Comparison of ENCODE assay signal across 8 mouse cellular contexts in the genomic region with DNA sequence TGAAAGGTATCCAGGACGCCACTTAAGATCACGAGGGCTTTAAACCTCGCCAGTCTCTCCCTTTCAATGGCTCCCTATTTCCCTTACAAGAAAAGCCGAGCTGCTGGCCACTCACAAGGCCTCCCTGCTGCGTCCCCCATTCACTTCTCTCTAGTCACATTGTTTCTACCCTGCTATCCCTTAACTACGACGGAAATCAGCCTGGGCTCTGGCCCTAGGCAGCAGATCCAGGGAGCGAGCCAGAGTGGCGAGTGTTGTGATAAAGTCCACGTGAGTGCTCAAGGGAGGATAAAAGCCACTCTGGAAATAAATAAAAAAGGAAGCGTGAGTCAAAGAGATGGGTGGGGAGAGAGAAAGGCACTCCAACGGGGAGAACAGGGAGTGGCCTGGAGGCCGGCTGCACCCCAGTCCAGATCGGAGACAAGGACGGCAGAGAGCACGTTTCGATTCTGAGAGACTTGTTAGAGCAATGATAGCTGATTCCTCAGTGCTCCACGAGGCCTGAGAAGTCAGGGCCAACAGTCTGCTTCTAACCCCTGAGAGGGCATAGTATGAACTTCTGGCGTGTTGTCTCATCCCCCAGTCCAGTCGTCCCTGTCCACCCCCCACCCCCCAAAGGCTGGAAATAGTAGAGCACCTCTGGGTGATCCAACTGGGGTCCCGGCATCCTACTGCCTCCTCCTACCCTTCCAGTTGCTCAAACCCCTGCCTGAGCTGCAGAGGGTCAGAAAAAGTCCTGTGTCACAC.
DNase-seq lines count a peak whose midpoint lies in the region; ATAC-seq and TF ChIP-seq lines count a peak whose summit lies in the region.

No protein-coding gene starts in this region.

- peak overlapping the region; percentile 64 for H3K4me3 ChIP-seq in ES-Bruce4 (ENCODE audit: low read depth, low read length)
- peak overlapping the region; percentile 45 for H3K4me3 ChIP-seq in forebrain, embryonic 13.5 days
- peak overlapping the region; percentile 55 for H3K4me3 ChIP-seq in hindbrain, embryonic 10.5 days
- peak overlapping the region; percentile 42 for H3K4me3 ChIP-seq in limb, embryonic 12.5 days (replicated peaks)
- H3K4me3 ChIP-seq in midbrain, embryonic 11.5 days (ENCODE audit: low read depth, low read length) = peak overlapping the region; percentile 33

- H3K36me3 ChIP-seq in ES-Bruce4 (ENCODE audit: control insufficient read depth, insufficient read depth, low read length, poor library complexity, severe bottlenecking) = no peaks in the 10 kb centered on the region
- H3K36me3 ChIP-seq in forebrain, embryonic 13.5 days (ENCODE audit: poor library complexity, severe bottlenecking) = no peaks in the 10 kb centered on the region
- no peaks in the 10 kb centered on the region for H3K36me3 ChIP-seq in hindbrain, embryonic 10.5 days
- no peaks in the 10 kb centered on the region for H3K36me3 ChIP-seq in limb, embryonic 12.5 days
- no peaks in the 10 kb centered on the region for H3K36me3 ChIP-seq in midbrain, embryonic 11.5 days (ENCODE audit: control insufficient read depth, insufficient read depth, low read length)

- DNase-seq in adrenal gland, adult 18-20 months (ENCODE audit: low spot score in 2 of 2) = peak; percentile 55 to 65
- DNase-seq in hindbrain, embryonic 10.5 days (ENCODE audit: low spot score) = peak; percentile 44
- DNase-seq in midbrain, embryonic 11.5 days (ENCODE audit: low spot score, missing footprints) = peak; percentile 95
- DNase-seq in yolk sac, embryonic 10.5 days (ENCODE audit: low spot score) = peak; percentile 43
- no peak for DNase-seq in spleen, adult 18-20 months

- ATAC-seq in forebrain, embryonic 13.5 days = no peak
- ATAC-seq in limb, embryonic 12.5 days (ENCODE audit: insufficient number of reproducible peaks, insufficient read depth, low FRiP score, low TSS enrichment, low read depth) = no peak
- peak; percentile 14 for ATAC-seq in midbrain, embryonic 11.5 days (ENCODE audit: low FRiP score)

- 2% methylated on average over 21 of the region's 21 CpGs for WGBS in forebrain, embryonic 13.5 days
- 2% methylated on average over 21 of the region's 21 CpGs for WGBS in hindbrain, embryonic 10.5 days
- 8% methylated on average over 21 of the region's 21 CpGs for WGBS in limb, embryonic 12.5 days
- WGBS in midbrain, embryonic 11.5 days = 2% methylated on average over 21 of the region's 21 CpGs

- peaks cover 2% of the 10 kb centered on the region for H3K4me1 ChIP-seq in ES-Bruce4 (ENCODE audit: control insufficient read depth, insufficient read depth, low read length)
- H3K4me1 ChIP-seq in forebrain, embryonic 13.5 days = peaks cover 27% of the 10 kb centered on the region
- peaks cover 34% of the 10 kb centered on the region for H3K4me1 ChIP-seq in hindbrain, embryonic 10.5 days (replicated peaks)
- H3K4me1 ChIP-seq in limb, embryonic 12.5 days (replicated peaks) = peaks cover 22% of the 10 kb centered on the region
- H3K4me1 ChIP-seq in midbrain, embryonic 11.5 days (ENCODE audit: control insufficient read depth, insufficient read depth, low read length) = peaks cover 15% of the 10 kb centered on the region

- peak overlapping the region; percentile 68 for H3K9ac ChIP-seq in ES-Bruce4 (ENCODE audit: low read depth, poor library complexity, severe bottlenecking)
- peak overlapping the region; percentile 55 for H3K9ac ChIP-seq in forebrain, embryonic 13.5 days
- H3K9ac ChIP-seq in limb, embryonic 12.5 days (replicated peaks) = peak overlapping the region; percentile 42; the same call in 1 of the 2 replicates
- peak overlapping the region; percentile 43 for H3K9ac ChIP-seq in midbrain, embryonic 11.5 days (ENCODE audit: low read length)

- H3K27me3 ChIP-seq in ES-Bruce4 (ENCODE audit: control insufficient read depth, insufficient read depth, low read length, poor library complexity, severe bottlenecking) = no peaks in the 10 kb centered on the region
- peaks cover 6% of the 10 kb centered on the region; the same call in 1 of the 2 replicates for H3K27me3 ChIP-seq in forebrain, embryonic 13.5 days
- H3K27me3 ChIP-seq in hindbrain, embryonic 10.5 days (ENCODE audit: insufficient read depth, poor library complexity, severe bottlenecking) = peaks cover 26% of the 10 kb centered on the region
- H3K27me3 ChIP-seq in limb, embryonic 12.5 days = peaks cover 21% of the 10 kb centered on the region
- no peaks in the 10 kb centered on the region; the same call in 1 of the 2 replicates for H3K27me3 ChIP-seq in midbrain, embryonic 11.5 days (ENCODE audit: control insufficient read depth, insufficient read depth, low read length)

- TF ChIP-seq EP300 in ES-Bruce4 (IDR thresholded peaks at IDR 0.05; ENCODE audit: insufficient read depth, low read depth, low read length) = peak; percentile 93

- no peak for TF ChIP-seq CTCF in ES-Bruce4 (IDR thresholded peaks at IDR 0.05; ENCODE audit: low read depth, low read length)

- TF ChIP-seq POLR2A in ES-Bruce4 (IDR thresholded peaks at IDR 0.05; ENCODE audit: insufficient read depth, low read length) = no peak

- no peaks in the 10 kb centered on the region for H3K9me3 ChIP-seq in ES-Bruce4 (replicated peaks; ENCODE audit: control insufficient read depth, insufficient read depth, low read length, poor library complexity, severe bottlenecking)
- no peaks in the 10 kb centered on the region for H3K9me3 ChIP-seq in forebrain, embryonic 13.5 days (replicated peaks)
- H3K9me3 ChIP-seq in hindbrain, embryonic 10.5 days = no peaks in the 10 kb centered on the region
- no peaks in the 10 kb centered on the region for H3K9me3 ChIP-seq in limb, embryonic 12.5 days
- no peaks in the 10 kb centered on the region for H3K9me3 ChIP-seq in midbrain, embryonic 11.5 days (ENCODE audit: control insufficient read depth, low read length)

- H3K4me2 ChIP-seq in forebrain, embryonic 13.5 days = peak overlapping the region; percentile 64
- peak overlapping the region; percentile 64 for H3K4me2 ChIP-seq in limb, embryonic 12.5 days
- peak overlapping the region; percentile 55 for H3K4me2 ChIP-seq in midbrain, embryonic 11.5 days

- H3K27ac ChIP-seq in ES-Bruce4 (ENCODE audit: insufficient read depth, low read length) = peak overlapping the region; percentile 91
- no peak overlapping the region; the same call in 1 of the 2 replicates for H3K27ac ChIP-seq in forebrain, embryonic 13.5 days
- H3K27ac ChIP-seq in hindbrain, embryonic 10.5 days = peak overlapping the region; percentile 81
- no peak overlapping the region for H3K27ac ChIP-seq in limb, embryonic 12.5 days
- H3K27ac ChIP-seq in midbrain, embryonic 11.5 days (ENCODE audit: low read depth, low read length) = peak overlapping the region; percentile 20; the same call in 1 of the 2 replicates

Comparison
In these comparisons a context has a peak if more than half of its experiments do, and no peak if none do; other contexts are left out.
1. H3K27ac ChIP-seq: peak in ES-Bruce4 (single experiment), hindbrain, embryonic 10.5 days (single experiment) and midbrain, embryonic 11.5 days (single experiment); none in forebrain, embryonic 13.5 days (single experiment) and limb, embryonic 12.5 days (single experiment).
2. DNase-seq: peak in adrenal gland, adult 18-20 months (2 of 2), hindbrain, embryonic 10.5 days (single experiment), midbrain, embryonic 11.5 days (single experiment) and yolk sac, embryonic 10.5 days (single experiment); none in spleen, adult 18-20 months (0 of 2).
3. Peak in every context shown above with its lines, with median percentiles within 50 percentile points of each other: H3K4me3 ChIP-seq, H3K9ac ChIP-seq and H3K4me2 ChIP-seq.